Mouse (Mus musculus): ENCODE data around the gene Sbk2.

- TF ChIP-seq CTCF (IDR thresholded peaks at IDR 0.05; ENCODE audit: insufficient read depth, low read depth, low read length) (no peak), POLR2A (IDR thresholded peaks at IDR 0.05; ENCODE audit: insufficient read depth, low read depth, low read length) (no peak)
These were observed 36.5 kb downstream of the Sbk2 start for GRCm38 (mm10) chr7:4927711-4928110.
